Mouse (Mus musculus): ENCODE measurements around the gene Tcf3.
A peak's percentile ranks its signal among the peaks of the same experiment; 100 is the strongest.

Gene Tcf3

DNA sequence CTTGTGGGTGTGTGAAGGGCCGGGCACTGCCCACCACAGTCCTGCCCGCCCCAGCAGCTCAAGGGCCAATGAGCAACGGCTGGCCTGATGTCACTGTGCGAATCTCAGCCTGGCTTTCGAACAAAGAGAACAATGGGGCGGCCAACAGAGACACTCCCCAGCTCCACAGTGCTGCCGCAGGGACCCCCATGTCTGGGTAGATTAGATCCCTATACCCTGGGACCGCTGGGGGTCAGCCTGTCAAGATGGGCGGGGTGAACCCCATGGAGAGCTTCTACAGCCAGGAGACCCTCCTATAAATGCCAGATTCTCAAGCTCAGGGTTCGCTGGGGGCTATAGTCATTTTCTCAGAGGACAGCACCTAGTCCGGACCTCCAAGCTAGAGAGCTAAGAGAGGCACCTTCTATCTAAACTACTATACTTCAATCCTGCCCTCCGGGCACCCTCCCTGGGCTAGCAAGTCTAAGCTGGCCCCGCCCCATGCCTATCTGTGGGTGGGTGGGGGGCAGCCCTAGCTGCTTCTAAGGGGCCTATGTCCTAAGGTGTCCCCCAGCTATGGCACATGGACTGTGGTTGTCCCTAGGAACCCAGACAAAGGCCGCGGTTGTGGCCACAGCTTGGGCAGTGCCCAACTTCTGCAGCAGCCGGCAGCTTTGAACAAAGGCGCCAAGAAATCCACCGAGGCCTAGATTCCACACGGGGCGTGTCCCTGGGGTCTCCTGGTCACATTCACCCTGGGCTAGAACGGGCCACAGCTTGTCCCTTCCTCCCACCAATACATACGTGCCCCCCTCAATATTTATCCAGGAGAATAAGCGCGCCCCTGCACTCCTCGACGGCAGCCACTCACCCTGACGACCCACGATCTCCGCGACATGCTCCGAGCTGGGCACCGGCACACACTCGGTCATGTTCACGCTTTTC lies 47.4 kb downstream of the Tcf3 start:
- no peak for DNase-seq (ENCODE audit: low spot score in 2 of 2)

DNA sequence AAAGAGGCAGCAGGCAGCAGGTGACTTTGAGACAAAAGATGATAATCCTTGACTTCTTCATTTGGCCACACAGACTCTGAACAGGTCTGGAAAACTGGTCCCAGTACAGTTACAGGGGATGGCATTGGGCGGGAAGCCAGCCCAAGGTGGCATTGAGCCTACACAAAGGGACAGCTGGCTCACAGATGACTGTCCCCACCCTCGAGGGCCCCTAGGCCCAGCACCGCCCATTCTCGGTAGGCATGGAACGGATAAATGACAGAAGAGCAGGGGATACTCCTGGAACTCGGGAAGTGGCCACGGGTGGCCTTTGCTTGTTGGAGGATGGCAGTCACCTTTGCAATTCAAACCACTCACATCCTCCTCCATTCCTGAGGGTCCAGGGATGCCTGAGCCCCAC lies 48.1 kb downstream of the Tcf3 start:
- DNase-seq (ENCODE audit: low spot score in 2 of 2) = no peak

DNA sequence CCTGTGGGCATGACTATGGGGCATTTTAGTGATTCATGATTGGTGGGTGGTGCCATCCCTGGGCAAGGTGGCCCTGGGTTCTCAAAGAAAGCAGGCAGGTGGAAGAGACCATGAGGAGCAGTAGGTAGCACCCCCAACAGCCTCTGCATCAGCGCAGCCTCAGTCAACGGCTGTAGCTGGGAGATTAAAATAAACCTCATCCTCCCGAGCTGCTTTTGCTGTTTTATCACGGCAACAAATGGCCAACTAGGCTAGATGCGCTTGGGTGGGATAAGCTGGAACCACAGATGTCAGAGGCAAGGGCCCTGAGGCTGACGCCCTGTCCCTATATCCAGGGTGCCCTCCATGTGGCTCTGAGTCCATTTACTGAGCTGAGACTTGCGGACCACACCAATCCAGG lies 48.7 kb downstream of the Tcf3 start:
- DNase-seq (ENCODE audit: low spot score in 2 of 2) = no peak

DNA sequence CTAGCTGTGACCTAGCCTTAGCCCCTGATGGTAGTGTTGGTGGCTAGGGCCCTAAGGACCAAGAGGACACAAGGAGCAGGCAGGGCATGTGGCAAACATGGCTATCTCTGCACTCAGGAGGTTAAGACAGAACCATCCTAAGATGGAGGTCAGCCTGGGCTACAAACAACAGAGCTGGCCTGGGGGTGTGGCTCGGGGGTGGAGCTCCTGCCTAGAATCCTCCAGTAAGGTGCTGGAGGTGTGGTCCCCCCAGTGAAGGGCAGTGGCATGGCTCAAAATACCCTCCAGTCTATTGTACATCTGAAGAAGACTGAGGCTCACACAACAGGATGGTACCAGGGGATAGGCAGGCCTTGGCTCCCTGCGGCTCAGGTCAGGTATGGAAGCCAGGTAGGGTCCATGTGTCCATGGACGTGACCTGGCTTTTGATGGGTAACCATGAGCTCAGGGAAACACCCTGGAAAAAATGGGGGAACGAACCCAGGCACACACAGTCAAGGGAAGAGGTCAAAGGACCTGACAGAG lies 49.3 kb downstream of the Tcf3 start:
- no peak for DNase-seq (ENCODE audit: low spot score in 2 of 2)

DNA sequence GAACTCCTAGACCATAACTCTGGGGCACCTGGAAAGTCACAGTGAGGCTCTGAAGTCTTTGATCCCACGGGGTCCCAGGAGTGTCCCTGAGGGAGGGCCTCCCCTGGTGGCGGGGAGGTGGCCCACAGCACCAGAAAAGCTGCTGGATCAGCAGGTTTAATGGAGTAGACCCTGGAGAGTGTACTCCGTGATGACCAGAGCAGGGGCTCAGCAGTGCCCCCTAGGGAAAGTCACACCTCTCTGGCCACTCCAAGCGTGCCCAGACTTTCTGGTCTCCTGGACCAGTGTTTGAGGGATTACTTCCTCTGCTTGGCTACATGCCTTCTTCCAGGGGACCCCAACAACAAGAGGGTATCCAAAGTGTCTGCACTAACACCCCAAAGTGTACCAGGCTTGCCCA lies 50.0 kb downstream of the Tcf3 start:
- no peak for DNase-seq (ENCODE audit: low spot score in 2 of 2)

DNA sequence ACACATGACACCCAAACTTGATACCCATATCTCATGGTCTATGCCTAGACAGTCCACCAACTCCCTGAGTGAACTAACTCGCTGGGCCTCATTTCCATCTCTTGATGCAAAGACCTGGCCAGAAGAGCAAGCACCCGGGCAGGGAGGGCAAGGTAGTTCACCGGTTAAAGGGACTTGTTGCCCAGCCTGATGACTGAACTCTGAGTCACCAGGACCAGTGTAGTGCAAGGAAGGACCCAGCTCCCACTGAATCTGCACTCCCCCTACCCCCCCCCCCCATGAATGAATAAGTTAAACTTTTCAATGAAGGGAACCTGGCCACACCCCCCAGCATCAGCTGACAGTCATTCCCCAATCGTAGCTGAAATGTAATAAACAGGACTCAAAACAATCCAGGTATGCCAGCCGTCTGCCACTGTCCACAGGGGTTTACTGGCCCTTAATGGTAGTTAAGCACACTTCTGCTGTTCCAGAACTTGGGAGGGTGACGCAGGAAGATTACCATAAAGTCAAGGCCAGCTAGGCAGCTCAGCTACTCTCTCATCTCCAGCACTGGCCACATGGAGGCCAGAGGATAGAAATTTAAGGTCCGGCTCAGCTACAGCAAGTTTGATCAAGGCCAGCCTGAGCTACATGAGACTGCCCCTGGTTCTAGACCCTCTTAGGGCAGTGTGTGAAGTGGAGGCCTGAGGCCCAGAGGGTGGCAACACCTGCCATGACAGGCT lies 50.6 kb downstream of the Tcf3 start:
- no peak for DNase-seq (ENCODE audit: low spot score in 2 of 2)

DNA sequence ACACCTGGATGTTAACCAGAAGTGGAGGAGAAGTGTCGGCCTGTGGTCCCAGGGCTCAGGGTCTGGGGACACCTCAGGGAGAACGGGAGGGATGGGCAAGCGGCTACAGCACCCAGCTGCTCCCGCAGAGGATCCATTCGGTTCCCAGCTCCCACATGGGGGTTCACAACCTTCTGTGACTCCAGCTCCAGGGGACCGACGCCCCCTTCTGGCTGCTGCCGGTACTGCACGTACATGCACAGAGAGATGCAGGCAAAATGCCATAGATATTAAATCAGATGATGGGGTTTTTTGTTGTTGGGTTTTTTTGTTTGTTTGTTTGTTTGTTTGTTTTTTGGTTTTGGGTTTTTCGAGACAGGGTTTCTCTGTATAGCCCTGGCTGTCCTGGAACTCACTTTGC lies 55.7 kb downstream of the Tcf3 start:
- no peak for DNase-seq (ENCODE audit: low spot score in 2 of 2)

DNA sequence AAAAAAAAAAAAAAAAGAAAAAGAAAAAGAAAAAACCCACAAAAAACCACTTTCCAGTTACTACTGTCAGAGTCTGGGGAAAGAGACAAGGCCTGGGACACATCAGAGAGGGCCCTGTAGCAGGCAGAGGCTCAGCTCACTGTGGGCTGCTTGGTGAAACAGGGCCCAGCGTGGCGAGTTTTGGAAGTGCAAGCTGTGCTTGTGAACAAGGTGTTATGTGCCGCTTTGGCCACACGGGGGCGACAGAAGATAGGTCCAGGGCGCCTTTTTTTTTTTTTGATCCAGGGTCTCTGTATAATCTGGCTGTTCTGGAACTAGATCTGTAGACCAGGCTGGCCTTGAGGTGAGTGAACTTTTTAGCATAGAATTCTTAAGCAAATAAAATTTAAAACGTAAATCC lies 57.3 kb downstream of the Tcf3 start:
- DNase-seq (ENCODE audit: low spot score in 2 of 2) = peak; percentile 77 to 88

DNA sequence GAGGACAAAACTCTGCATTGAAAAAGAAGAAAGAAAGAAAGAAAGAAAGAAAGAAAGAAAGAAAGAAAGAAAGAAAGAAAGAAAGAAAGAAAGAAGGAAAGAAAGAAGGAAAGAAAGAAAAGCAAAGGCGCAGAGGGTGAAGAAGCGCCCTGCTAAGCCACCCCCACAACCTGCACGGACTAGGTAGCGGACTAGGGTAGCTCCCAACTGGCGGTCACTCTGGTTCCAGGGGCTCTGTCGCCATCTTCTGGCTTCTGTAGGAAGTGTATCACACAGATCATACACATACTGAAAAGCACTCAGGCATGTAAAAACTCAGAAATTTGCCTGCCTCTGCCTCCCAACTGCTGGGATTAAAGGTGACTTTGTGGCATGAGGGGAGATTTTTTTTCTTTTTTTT lies 59.4 kb downstream of the Tcf3 start:
- peak; percentile 69 to 77 for DNase-seq (ENCODE audit: low spot score in 2 of 2)

DNA sequence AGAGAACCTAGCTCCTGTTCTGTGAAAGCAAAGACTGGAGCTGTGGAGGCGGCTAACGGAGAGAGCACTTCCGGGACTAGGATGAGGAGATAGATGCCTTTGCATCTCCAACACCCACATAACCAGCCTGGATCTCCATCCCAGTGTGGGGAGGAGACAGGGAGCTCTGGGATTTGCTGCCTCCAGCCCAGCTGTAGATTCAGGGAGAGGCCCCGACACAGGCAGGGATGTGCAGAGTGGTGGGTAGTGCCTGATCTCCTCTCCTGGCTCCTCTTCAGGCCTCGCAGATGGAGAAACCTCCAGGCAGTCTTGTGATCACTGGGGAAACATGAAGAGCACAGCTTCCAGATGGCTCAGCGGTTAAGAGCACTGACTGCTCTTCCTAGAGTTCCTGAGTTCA lies 60.7 kb downstream of the Tcf3 start:
- DNase-seq (ENCODE audit: low spot score in 2 of 2) = no peak

DNA sequence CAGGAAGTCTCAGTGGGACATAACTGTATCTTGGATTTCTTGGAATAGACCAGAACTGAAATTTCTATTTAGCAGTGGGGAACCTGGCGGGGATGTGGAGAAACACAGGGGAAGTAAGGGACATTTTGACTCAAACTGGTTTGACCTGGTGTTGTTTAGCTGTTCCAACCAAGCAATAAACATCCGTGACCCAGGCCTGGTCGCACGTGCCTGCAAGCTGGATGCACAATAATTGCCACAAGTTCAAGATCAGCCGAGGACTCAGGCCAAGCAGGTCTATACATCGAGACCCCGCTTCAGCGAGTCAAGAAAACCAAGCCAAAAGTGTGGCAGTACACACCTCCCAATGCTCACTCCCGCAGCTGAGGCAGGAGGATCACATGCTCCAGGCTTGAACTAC lies 61.5 kb downstream of the Tcf3 start:
- no peak for DNase-seq (ENCODE audit: low spot score in 2 of 2)

DNA sequence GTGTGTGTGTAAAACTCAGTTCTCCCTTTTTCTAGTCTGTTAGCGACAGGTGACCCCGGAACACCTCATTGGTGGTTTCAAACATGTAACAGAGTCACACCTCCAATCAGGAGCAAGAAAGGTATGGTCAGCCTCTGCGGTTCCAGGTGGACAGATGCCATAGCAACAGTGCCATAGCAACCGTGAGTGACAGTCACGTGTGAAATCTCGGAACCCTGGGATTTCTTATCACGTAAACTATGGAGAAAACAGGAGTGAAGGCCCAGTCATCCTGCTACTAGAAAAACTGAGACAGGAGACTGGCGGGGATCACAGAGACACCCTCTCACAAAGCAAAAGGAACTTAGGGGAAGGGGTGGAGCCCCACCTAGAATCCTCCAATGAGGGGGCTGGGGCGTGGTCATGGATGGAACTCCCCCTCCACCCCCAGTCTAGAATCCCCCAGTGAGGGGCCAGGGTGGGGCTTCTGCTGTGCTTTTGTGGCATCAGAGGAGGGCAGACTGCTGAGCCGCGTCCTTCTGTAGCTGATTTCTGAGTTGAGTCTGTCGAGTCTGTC lies 62.0 kb downstream of the Tcf3 start:
- DNase-seq (ENCODE audit: low spot score in 2 of 2) = no peak

DNA sequence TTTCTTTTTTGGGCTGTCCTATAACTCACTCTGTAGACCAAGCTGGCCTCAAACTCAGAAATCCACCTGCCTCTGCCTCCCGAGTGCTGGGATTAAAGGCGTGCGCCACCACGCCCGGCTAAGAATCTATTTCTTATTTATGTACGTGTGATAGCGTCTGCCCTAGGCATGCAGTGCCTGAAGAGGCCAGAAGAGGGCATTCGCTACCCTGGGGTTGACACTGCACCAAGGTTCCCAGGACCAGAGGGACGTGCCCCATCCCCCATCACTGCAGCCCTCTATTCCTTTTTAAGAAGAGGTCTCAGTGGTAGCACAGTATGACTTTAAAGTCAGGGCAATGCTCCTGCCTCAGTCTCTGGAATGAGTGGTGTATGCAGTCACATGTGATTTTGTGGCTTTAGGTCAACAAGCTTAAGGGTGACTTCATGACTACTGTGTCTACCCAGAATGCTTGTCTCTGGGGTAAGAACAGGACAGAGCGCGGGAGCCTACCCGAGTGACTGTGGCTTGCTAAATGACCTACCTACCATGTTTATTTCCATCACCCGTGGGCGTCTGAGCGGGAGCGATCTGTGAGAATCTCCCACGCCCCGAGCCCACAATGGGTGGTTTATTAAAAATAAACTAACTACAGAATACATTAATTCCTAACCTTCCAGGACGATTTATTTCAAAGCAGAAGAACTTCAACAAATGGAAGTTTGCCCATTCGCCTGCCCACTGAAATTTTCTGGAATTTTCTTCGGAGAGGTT lies 63.3 kb downstream of the Tcf3 start:
- DNase-seq (ENCODE audit: low spot score in 2 of 2) = no peak

DNA sequence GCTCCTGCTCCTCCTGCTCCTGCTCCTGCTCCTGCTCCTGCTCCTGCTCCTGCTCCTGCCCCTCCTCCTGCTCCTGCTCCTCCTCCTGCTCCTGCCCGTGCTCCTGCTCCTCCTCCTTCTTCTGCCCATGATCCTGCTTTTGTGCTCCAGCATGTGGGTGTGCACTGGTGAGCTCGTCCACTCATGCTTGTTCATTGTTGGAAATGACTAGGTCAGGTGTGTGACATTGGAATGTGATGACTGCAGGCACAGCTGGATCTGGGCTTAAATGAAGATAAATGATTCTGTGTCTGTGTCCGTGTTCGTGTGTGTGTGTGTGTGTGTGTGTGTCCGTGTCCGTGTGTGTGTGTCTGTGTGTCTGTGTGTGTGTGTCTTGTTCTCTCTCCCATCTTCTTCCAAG lies 65.1 kb downstream of the Tcf3 start:
- DNase-seq (ENCODE audit: low spot score in 2 of 2) = no peak

DNA sequence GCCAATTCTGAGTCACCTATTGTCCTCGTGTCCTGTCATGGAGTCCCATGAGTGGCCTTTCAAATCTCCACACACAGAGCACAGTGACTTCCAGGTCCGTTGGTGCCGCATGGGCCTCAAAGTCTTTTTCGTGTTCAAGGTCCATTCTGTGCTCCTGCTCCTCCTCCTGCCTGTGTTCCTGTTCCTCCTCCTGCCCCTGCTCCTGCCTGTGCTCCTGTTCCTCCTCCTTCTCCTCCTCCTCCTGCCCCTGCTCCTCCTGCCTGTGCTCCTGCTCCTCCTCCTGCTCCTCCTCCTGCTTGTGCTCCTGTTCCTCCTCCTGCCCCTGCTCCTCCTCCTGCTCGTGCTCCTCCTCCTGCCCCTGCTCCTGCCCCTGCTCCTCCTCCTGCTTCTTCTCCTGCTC lies 65.5 kb downstream of the Tcf3 start:
- no peak for DNase-seq (ENCODE audit: low spot score in 2 of 2)

DNA sequence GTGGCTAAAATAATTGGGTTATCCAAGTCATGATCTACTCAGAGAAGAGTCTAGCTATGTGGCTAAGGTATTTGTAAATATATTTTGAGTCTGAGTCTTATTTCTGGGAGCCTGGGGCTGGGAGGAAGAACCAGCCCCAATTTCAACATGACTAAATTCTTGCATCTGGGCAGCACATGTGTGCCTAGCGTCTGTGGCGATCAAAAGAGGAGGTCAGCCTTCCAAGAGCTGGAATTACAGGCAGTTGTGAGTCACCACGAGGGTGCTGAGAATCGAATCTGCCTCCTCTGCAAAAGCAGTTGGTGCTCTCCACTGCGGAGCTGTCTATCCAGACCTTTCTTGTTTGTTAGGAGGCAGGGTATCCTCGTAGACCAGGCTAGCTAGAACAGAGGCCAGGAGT lies 67.7 kb downstream of the Tcf3 start:
- no peak for DNase-seq (ENCODE audit: low spot score in 2 of 2)

DNA sequence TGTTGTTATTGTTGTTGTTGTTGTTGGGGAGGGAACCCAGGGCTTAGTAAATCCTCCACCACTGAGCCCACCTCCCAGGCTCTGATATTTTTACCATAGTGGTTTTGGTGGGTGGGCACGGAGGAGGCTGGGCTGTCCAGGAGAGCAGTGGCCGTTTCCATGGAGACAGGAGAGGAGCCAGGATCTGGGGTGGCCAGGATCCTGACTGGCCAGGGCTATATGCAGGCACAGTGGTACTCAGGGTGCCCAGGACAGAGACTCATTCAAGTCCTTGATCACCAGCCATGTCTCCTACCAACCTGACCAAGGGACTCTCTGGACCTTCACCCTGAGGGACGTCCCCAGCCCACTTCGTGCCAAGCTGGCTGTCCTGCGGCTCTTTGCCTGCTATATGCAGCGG lies 69.7 kb downstream of the Tcf3 start:
- DNase-seq (ENCODE audit: low spot score in 2 of 2) = no peak

Data from urinary bladder, postnatal 36 days (tissue).